Mouse (Mus musculus) neural tube, embryonic 14.5 days (tissue): ENCODE results near the gene Cacna2d2. TPM values are rescaled to one million over a fixed set of nuclear protein-coding genes. Genes with fewer than 3 reads are reported as not detected.

Experiments used
- ATAC-seq: fragments of 200-750 bp; cut with Nextera tagmentation; 2 replicates; pipeline ENCODE4 v1.8.0; 2017; ENCODE audit warnings: low read depth, mild to moderate bottlenecking, moderate TSS enrichment, moderate library complexity
- H3K27ac ChIP-seq: fragments of 300-500 bp; sonication (generic); 2 replicates; pipeline ENCODE4 v1.5.1; 2014; ENCODE audit warnings: low read depth, mild to moderate bottlenecking, control low read depth, low read length, moderate library complexity, mixed read lengths
- H3K27me3 ChIP-seq: fragments of 300-500 bp; sonication (generic); 2 replicates; pipeline ENCODE4 v1.6.1; 2014; ENCODE audit warnings: low read length; ENCODE audit not compliant: control insufficient read depth, insufficient read depth
- H3K36me3 ChIP-seq: fragments of 300-500 bp; sonication (generic); 2 replicates; pipeline ENCODE4 v1.6.1; 2014; ENCODE audit warnings: low read length, mixed read lengths; ENCODE audit not compliant: control insufficient read depth, insufficient read depth
- H3K4me1 ChIP-seq: fragments of 300-500 bp; sonication (generic); 2 replicates; pipeline ENCODE4 v1.6.1; 2014; ENCODE audit warnings: low read length; ENCODE audit not compliant: control insufficient read depth, insufficient read depth
- H3K4me2 ChIP-seq: fragments of 300-500 bp; sonication (generic); 2 replicates; pipeline ENCODE4 v1.6.1; 2014; ENCODE audit warnings: mild to moderate bottlenecking, low read depth, low read length, control low read depth
- H3K4me3 ChIP-seq: fragments of 300-500 bp; sonication (generic); 2 replicates; pipeline ENCODE4 v1.5.1; 2014; ENCODE audit warnings: low read depth, low read length, control low read depth, mixed read lengths
- H3K9ac ChIP-seq: fragments of 300-500 bp; sonication (generic); replicated peaks from 2 replicates; pipeline ENCODE4 v1.6.1; 2014; ENCODE audit warnings: low read depth, mild to moderate bottlenecking, control low read depth, low read length, mixed read lengths
- H3K9me3 ChIP-seq: fragments of 300-500 bp; sonication (generic); 2 replicates; pipeline ENCODE4 v1.6.1; 2016; ENCODE audit warnings: low read length; ENCODE audit not compliant: control insufficient read depth
- WGBS: fragments of 180-500 bp; shearing (Covaris S2); extraction: QIAGEN DNeasy Blood & Tissue Kit; methylation state at CpG from one replicate; pipeline ENCODE4 v1.1.7; 2014; 5-methylcytosine and 5-hydroxymethylcytosine counted together
- polyA plus RNA-seq: library from polyadenylated mRNA; unstranded; fragments of >200 nt; fragmentation: Nextera tagmentation; extraction: Ambion mirVana; gene quantifications from 2 replicates; pipeline ENCODE4 v1.2.1, GENCODE M21; 2014

Gene Cacna2d2
- polyA plus RNA-seq, 1 experiment from 2014 or later: 10.6 TPM

DNA sequence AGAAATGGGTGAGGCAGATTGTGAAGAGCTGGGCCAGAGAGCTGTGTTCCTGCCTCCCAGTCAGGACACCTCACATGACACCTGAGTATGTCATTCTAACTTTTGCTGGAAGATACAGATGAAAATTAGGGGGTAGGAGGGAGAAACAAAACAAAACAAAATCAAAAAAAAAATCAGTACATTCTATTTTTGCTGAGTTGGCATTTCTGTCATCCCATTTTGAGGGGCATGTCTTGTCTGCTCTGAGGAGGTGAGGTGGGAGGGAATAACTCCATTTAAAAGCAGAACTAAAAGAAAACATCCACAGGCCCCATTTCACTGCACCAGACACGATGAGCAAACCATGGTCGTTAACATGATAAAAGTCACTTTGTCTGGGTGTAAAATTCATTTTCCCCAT is 11.1 kb upstream of the Cacna2d2 start:
- no peaks in the 10 kb centered on the region for H3K27me3 ChIP-seq
- no peak overlapping the region for H3K4me3 ChIP-seq
- H3K27ac ChIP-seq: no peak overlapping the region
- 0 out of 2 replicates have a peak, but pooled peaks cover 2% of the 10 kb centered on the region for H3K4me1 ChIP-seq
- no peak for ATAC-seq
- no peak overlapping the region for H3K4me2 ChIP-seq
- no peaks in the 10 kb centered on the region for H3K36me3 ChIP-seq
- no peaks in the 10 kb centered on the region for H3K9me3 ChIP-seq
- no peak overlapping the region for H3K9ac ChIP-seq
- WGBS: 18% methylated on average over 2 of the region's 2 CpGs

DNA sequence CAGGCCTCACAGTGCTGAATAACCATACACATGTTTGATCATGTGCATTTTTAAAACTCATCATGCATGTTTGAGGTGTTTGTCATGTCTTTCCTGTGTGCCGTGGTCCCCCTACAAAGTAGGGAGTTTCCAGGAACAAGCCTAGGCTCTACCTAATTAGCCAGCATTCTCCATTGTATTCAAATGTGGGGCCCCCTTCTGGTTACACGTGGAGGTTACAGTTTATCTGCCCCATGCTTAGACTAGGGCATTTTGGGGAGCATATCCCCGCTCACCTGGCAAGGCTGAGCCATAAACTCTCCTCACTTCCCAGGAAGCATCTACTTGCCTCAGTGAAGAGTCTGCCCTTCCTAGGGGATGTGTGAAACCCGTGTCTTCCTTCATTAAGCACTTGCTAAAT is 3.0 kb upstream of the Cacna2d2 start:
- Histone ChIP-seq H3K4me3 (no peak overlapping the region), H3K9ac (no peak overlapping the region), H3K9me3 (no peaks in the 10 kb centered on the region), H3K27ac (no peak overlapping the region), H3K4me1 (0 out of 2 replicates have a peak, but pooled peaks cover 3% of the 10 kb centered on the region), H3K36me3 (no peaks in the 10 kb centered on the region), H3K4me2 (no peak overlapping the region), H3K27me3 (peaks cover 8% of the 10 kb centered on the region)
- 36% methylated on average over 4 of the region's 4 CpGs for WGBS
- ATAC-seq: no peak

DNA sequence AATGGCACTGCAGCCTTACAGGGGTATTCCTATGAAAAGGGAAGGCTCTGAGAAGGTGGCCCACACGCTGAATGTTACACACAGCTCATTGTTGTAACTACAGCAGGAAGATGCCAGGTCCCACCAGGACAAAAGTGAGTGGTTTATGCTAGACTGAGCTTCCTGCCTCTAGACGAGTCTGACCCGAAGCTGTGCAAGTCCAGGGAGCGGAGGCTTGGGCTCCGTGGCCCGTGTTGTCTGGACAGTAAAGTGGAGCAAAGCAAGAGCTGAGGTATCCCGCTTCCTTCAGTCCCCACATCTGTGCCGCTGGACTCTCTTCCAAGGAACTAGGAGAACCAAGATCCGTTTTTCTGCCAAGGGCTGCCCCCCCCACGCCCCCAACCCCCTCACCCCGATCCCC is 444 bp upstream of the Cacna2d2 start:
- Histone ChIP-seq H3K4me2 (peak overlapping the region; percentile 80; the same call in 1 of the 2 replicates), H3K9ac (no peak overlapping the region), H3K27ac (no peak overlapping the region), H3K4me3 (no peak overlapping the region), H3K4me1 (peaks cover 14% of the 10 kb centered on the region), H3K9me3 (no peaks in the 10 kb centered on the region), H3K36me3 (no peaks in the 10 kb centered on the region), H3K27me3 (peaks cover 8% of the 10 kb centered on the region)
- WGBS: 24% methylated on average over 11 of the region's 11 CpGs
- no peak for ATAC-seq

DNA sequence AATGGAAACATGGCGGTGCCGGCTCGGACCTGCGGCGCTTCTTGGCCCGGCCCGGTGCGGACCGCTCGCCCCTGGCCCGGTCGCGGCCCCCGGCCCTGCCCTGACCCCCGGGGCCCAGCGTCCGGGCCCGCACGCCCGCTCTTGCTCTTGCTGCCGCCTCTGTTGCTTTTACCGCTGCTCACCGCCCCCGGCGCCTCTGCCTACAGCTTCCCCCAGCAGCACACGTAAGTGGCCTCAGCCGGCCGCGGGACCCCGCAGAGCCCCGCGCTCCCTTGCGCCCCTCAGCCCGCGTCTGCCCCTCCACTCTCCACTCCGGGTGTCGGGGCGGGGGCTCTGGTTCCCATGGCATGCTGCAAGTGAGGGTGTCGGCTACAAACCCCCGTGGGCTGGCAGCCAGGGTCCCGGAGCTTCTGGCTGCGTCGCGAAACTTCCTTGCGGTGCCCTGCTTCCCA is 674 bp downstream of the Cacna2d2 start:
- Histone ChIP-seq H3K9ac (peak overlapping the region; percentile 91), H3K4me2 (peak overlapping the region; percentile 80), H3K27ac (peak overlapping the region; percentile 87), H3K27me3 (peaks cover 8% of the 10 kb centered on the region), H3K4me1 (peaks cover 14% of the 10 kb centered on the region), H3K36me3 (no peaks in the 10 kb centered on the region), H3K4me3 (peak overlapping the region; percentile 84), H3K9me3 (no peaks in the 10 kb centered on the region)
- under 1% methylated on average over 44 of the region's 45 CpGs for WGBS
- ATAC-seq: peak; percentile 52

DNA sequence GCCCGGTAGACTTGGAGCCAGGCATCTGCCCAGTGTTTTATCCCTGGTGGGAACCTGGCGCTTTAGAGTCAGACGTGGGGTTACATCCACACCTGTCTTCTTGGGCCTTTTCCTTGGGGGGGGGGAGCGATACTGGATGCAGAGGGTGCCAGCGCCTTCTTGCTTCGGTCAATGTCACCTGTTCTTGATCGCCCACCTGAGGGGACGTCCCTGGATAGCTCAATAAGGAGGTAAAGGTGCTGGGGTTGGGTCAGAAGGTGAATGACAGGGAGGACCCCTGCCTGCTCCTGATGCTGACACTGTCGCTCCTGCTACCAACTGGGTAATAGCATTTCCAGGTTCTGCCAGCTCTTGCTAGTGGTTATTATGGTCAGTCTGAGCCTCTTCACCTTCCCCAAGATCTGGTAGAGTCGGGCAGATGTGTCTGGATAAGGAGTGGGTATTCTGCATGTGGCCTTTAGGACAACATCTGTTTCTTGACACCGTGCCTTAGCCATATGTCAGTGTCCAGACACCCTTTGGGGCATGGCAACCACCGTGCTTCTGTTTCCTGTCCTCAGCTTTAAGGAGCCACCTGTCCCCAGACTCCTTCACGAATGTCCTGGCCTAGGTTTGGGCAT is 1.4 kb downstream of the Cacna2d2 start:
- peak overlapping the region; percentile 91 for H3K9ac ChIP-seq
- H3K27me3 ChIP-seq: peaks cover 8% of the 10 kb centered on the region
- no peak overlapping the region; the same call in 1 of the 2 replicates for H3K27ac ChIP-seq
- peaks cover 14% of the 10 kb centered on the region for H3K4me1 ChIP-seq
- peak overlapping the region; percentile 80 for H3K4me2 ChIP-seq
- 15% methylated on average over 13 of the region's 13 CpGs for WGBS
- peak overlapping the region; percentile 84 for H3K4me3 ChIP-seq
- no peaks in the 10 kb centered on the region for H3K9me3 ChIP-seq
- no peaks in the 10 kb centered on the region for H3K36me3 ChIP-seq
- no peak for ATAC-seq

DNA sequence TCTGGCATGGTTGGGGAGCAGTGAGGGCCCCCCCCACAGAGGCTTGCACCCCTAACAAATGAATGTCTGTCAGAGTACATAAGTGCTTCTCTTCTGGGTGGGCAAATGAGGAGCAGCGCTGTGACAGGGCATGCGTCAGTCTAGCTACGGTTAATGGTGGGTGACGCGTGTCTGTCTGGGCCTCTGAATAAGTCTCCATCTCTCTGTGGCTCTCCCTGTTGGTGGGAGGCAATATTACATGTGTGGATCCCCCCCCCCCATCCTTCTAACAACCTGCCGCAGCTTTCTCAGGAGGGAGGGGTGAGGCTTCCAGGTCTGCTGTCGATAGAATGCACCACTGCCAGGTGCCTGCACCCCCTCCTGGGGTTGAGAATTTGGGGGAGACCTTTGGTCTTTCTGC is 3.7 kb downstream of the Cacna2d2 start:
- peak overlapping the region; percentile 42 for H3K9ac ChIP-seq

DNA sequence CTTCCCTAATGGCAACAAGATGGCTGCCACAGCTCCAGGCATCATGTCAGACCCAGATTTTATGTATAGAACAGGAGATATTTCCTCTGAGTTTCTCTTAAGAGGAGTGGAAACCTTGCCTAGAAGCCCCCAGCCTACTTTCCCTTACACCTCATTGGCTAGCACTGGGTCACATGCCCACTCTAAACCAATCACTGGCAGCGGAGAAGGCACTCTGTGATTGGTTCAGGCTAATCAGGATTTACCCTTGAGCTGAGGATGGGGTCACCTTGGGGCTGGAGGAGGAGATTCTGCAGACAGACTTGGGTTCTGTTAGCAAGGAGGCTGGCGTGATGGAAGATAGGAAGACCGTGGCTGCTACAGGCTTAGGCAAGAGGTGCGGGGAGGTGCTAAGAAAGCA is 10.0 kb downstream of the Cacna2d2 start:
- Histone ChIP-seq H3K4me3 (no peak overlapping the region), H3K4me1 (no peaks in the 10 kb centered on the region; the same call in 1 of the 2 replicates), H3K36me3 (no peaks in the 10 kb centered on the region), H3K27ac (no peak overlapping the region), H3K9ac (no peak overlapping the region), H3K27me3 (no peaks in the 10 kb centered on the region), H3K4me2 (no peak overlapping the region), H3K9me3 (no peaks in the 10 kb centered on the region)
- no peak for ATAC-seq
- 85% methylated on average over 4 of the region's 4 CpGs for WGBS

More for the DNA sequence above, 3.7 kb downstream of the Cacna2d2 start:
- WGBS: 48% methylated on average over 7 of the region's 7 CpGs
- Histone ChIP-seq H3K4me3 (peak overlapping the region; percentile 84; the same call in 1 of the 2 replicates), H3K27me3 (peaks cover 4% of the 10 kb centered on the region; the same call in 1 of the 2 replicates), H3K9me3 (no peaks in the 10 kb centered on the region), H3K4me1 (peaks cover 14% of the 10 kb centered on the region), H3K27ac (0 out of 2 replicates have a peak overlapping the region, but pooled peaks have one; percentile 39), H3K4me2 (peak overlapping the region; percentile 80), H3K36me3 (no peaks in the 10 kb centered on the region)
- ATAC-seq: no peak

DNA sequence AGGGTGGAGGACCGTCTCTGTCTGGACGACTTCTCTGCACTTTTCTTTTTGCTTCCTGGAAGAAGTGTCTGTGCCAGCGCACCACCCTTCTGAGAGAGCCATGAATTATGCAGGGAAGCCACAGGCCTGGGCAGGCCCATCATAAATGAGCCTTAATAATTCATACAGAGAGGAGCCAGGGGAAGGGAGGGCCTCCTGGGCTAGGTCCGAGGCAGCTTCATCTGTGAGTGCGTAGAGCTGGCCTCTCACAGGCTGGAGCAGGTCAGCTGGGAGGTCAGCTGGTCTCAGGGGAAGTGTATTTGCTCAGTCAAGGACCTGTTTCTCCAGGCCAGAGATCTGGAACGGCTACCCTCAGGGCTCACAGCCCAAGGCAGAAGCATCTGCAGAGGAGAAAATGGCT is 17.7 kb downstream of the Cacna2d2 start:
- Histone ChIP-seq H3K4me1 (no peaks in the 10 kb centered on the region), H3K36me3 (no peaks in the 10 kb centered on the region), H3K4me3 (no peak overlapping the region), H3K4me2 (no peak overlapping the region), H3K9ac (no peak overlapping the region), H3K27me3 (no peaks in the 10 kb centered on the region), H3K27ac (no peak overlapping the region), H3K9me3 (no peaks in the 10 kb centered on the region)
- peak; percentile 61; the same call in 1 of the 2 replicates for ATAC-seq
- 53% methylated on average over 6 of the region's 6 CpGs for WGBS

DNA sequence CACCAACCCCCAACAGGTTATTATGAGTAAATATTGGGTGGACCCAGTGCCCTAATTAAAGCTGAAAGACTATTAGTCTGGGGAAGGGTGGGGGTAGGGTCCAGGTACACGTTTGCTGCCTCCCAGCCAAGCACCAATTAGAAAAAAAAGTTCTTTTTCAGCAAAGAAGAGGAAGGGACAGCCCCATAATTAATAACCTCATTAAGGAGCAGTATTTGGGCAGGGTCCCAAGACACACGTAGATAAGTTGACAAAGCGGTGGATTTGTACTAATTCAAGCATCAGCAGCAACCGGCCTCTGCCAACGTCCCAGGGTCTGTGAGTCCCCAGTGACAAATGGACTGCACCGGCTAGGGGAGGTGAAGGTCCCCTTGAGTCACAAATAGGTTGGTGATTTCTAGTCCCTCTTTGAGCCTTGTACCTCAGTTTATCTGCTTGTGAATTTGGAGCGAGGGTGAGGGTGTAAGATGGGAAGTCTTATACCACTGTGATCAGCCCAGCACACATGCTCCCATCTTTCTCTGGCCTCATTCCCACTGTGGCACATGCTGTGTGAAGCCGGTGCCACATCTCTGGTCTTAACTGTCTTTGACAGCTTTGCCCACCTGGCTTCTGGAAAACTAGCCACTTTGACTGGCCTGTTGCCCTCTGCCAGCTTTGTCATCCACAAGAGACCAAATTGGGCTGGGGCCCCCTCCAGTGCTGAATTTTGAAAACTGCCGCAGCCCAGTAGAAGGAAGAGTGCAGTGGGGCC is 20.3 kb downstream of the Cacna2d2 start:
- H3K9me3 ChIP-seq: no peaks in the 10 kb centered on the region
- H3K27me3 ChIP-seq: no peaks in the 10 kb centered on the region
- no peak overlapping the region for H3K9ac ChIP-seq
- H3K4me1 ChIP-seq: peaks cover 5% of the 10 kb centered on the region; the same call in 1 of the 2 replicates
- no peak overlapping the region for H3K4me3 ChIP-seq
- no peak for ATAC-seq
- H3K27ac ChIP-seq: no peak overlapping the region
- WGBS: 69% methylated on average over 9 of the region's 9 CpGs
- no peak overlapping the region for H3K4me2 ChIP-seq
- no peaks in the 10 kb centered on the region for H3K36me3 ChIP-seq
